Mouse (Mus musculus): Measurements from ENCODE around the gene Ear10.
"Not testable (repeated sequence)": the region's sequence is repeated elsewhere in the genome, so short reads cannot be mapped to it uniquely, and the experiment has no call there.

DNA sequence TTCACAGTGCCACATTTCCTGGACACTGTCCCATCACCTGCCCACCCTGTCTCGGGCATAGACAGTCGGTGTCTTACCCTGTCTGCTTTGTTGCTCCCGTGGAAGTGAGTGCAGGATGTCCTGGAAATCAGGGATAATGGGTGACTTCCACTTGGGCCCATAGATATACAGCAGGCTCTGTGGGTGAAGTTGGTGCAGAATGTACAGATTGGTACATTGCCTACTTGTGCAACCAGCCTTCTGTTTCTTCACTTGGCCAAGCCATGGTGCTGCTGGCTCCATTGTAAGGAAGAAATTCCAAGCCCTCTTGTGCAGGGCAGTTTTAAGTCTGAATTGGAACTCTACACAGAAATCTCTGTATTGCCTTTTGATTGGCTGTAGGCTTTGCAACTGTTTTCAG lies at the start of gene Ear10:
- TF ChIP-seq CTCF (IDR thresholded peaks at IDR 0.05; ENCODE audit: low read depth); EP300 (optimal IDR thresholded peaks at IDR 0.05): not testable (repeated sequence)

Measured in stomach, postnatal 0 days (tissue).